Mouse (Mus musculus) small intestine, adult 2 months (tissue): Measurements from ENCODE around the gene Klc3.

ENCODE experiments used
- CTCF ChIP-seq: fragments of 200-500 bp; IDR thresholded peaks from 2 replicates; pipeline ENCODE4 v1.5.1; 2012; ENCODE audit warnings: low read depth, mild to moderate bottlenecking, control low read depth, inconsistent platforms, low read length, moderate library complexity, mixed read lengths; ENCODE audit not compliant: insufficient replicate concordance, insufficient read length; ENCODE audit errors: extremely low read depth
- POLR2A ChIP-seq: fragments of 200-500 bp; IDR thresholded peaks from 2 replicates; pipeline ENCODE4 v1.6.1; 2012; ENCODE audit warnings: low read depth, mild to moderate bottlenecking, control low read depth, inconsistent platforms, low read length, moderate library complexity

DNA sequence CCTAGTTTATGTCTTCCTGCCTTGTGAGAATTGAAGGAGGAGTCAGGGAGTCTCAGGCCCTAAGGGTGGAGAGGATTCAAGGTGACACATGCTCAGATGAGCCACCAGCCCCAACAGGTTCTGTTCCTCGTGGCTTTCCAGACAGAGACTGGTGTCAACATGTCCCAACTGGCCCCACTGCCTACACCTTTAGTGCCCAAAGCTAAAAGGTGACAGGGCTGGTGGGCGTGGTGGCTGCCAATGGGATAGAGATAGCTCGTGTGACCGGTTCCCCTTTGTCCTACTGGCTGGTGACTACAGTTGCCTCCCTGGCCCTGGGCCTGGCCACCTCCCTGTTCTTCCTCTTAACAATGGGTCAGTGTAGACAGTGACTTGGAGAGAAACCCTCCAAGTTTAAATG is 38.5 kb downstream of the Klc3 start:
- TF ChIP-seq POLR2A (no peak), CTCF (no peak)
